Mouse (Mus musculus): ENCODE data around the gene 3425401B19Rik.

- no peak for TF ChIP-seq CTCF (IDR thresholded peaks at IDR 0.05; ENCODE audit: low read depth)
- no peak for TF ChIP-seq EP300 (IDR thresholded peaks at IDR 0.05; ENCODE audit: low read depth)
Observed at GRCm38 (mm10) chr14:32683982-32684734, 935 bp downstream of the 3425401B19Rik start.

Measured in liver, embryonic 14.5 days (tissue).